Mouse (Mus musculus): ENCODE data around the gene Ifitm5.

The Ifitm5 gene

DNA sequence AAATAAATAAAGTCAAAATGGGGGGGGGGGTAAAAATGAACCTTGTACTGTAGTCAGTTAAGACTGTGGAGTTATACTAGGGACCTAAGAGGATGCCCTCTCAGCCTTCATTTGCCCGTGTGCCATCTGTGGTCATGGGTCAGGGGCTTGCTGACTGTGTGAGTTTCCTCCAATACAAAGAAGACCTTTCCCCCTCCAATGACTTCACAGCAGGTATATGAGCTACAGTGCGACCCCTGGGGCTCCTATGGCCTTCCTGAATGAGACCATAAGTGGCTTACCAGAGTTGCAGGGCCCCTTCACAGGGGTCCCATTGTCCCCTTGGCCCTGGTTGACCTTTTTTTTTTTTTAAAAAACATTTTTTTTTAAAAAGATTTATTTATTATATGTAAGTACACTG, 11.3 kb upstream of the Ifitm5 start:
- DNase-seq: no peak

DNA sequence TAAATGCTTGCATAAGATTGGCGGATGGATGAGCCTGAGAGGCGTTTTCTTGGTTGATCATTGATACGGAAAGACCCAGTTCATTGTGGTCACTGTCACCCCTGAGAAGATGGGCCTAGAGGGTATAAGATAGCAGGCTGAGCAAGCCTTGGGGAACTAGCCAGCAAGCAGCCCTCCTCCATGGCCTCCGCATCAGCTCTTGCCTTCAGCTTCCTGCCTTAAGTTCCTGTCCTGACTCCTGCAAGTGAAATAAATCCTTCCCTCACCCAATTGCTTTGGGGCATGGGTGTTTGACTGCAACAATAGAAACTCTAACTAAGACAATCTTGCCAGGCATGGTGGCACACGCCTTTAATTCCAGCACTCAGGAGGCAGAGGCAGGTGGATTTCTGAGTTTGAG, 9.9 kb upstream of the Ifitm5 start:
- DNase-seq: no peak

DNA sequence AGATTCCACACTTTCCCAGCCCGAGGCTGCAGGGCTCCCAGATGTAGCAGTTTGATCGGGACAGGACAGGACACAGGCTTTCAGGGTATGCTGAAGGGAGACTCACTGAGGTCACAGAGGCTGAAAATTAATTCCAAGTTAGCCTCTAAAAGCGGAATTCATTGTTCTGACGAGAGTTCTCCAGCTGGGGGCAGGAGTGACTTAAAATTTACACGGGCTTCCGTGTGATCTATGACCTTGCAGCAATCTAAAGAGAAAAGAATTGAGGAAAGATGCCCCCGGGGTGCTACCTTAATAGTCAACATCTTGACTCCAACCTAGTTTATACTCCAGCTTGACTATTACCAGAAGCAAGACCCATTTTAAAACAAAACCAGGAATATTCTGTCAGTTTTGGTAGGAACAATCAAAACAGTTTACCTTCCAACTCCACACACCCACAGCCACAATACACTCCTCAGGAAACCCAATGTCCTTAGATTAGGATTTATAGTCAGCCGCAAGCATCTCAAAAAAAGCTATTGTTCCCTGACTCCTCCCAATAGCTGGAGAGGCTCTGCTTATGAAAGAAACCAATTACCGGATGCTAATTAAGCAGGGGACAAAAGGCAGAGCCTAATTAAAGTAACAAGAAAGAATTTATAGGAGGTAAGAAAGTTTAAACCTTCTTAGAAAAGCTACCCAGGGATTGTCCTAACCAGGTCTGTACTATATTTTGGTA, 9.2 kb upstream of the Ifitm5 start:
- DNase-seq: peak; percentile 6

DNA sequence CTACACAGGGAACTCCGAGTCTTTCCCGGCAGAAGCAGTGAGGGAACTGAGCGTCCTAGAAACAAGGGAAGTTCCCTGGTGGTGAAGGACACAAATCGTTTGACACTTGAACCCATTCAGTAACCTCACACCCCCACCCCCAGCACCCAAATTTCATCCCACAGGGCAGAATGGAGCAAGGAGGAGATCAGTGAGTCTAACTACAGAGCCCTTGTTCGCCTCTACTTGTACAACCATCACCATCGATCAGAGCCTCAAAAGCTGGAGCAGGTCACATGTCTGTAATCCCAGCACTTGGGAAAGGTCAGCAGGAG, 6.4 kb upstream of the Ifitm5 start:
- no peak for DNase-seq

DNA sequence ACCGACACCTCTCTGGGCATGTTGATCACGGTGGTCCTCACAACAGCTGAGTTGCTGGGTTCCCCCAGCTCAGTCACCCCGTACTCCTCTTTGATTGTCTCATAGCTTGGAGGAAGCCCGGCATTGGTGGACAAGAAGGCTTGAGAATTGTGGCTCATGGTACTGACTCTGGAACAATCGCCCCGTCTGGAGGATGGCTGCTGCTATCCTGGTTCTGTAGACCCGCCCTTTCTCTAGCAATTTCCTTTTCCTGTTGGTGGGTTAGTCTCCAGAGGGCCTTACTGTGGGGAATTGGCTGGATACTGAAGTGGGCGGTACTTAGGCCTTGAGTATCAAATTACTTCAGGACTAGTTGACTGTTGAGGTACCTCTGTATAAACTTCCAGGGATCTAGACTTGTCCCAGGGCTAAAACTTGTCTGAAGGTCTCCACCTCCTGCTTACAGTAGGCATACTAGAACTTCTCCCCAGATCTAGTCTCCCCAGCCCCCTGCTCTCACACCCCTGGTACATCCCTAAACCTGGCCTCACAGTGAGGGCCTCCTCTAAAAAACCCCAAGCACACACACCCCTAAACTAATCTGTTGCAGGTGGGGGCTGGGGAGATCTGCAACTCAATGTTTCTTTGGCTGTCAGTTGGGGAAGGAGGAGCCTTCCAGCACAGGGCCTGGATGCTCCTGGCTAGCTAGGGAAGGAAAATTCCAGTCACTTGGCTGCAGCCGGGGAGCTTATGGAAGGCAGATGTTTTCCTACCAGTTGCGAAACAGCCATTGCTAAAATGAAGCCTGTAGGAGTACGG, 5.9 kb upstream of the Ifitm5 start, which contains the start of the genes Gm45717 and Ifitm2:
TSS of gene Gm45717 (minus strand) at position 180 of the 798 bp plus-strand sequence.
TSS of gene Ifitm2 (minus strand) at position 230 of the 798 bp plus-strand sequence.
- no peak for DNase-seq

DNA sequence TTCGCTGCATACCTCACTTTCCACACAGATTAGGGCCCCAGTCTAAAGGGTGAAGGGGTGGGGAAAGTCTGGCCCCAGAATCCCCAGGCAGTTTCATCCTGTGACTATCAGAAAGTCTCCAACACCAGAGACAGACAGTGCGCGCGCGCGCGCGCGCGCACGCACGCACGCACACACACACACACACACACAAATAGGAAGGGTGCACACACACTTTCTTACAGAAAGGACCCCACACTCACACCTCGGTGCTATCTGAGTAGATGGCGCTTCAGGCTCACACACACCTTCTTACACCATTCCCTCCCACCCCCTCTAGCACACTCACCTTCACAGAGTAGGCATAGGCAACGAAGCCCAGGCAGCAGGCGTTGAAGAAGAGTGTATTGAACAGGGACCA, 5.3 kb upstream of the Ifitm5 start:
- no peak for DNase-seq

DNA sequence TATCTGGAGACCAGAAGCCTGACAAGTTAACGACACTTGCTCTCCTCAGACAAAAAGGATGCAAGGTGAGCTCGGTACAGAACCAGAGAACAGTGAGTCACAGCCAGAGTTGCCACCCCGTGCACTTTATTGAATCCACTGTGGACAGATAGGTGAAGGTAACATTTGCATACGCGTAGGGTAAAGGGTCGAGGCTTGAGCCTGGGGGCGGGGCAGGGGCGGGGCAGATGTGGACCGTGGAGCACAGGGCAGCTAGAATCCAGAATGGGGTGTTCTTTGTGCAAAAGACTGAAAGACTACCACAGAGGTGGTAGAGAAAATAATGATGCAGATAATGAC, 4.6 kb upstream of the Ifitm5 start:
- DNase-seq: no peak

DNA sequence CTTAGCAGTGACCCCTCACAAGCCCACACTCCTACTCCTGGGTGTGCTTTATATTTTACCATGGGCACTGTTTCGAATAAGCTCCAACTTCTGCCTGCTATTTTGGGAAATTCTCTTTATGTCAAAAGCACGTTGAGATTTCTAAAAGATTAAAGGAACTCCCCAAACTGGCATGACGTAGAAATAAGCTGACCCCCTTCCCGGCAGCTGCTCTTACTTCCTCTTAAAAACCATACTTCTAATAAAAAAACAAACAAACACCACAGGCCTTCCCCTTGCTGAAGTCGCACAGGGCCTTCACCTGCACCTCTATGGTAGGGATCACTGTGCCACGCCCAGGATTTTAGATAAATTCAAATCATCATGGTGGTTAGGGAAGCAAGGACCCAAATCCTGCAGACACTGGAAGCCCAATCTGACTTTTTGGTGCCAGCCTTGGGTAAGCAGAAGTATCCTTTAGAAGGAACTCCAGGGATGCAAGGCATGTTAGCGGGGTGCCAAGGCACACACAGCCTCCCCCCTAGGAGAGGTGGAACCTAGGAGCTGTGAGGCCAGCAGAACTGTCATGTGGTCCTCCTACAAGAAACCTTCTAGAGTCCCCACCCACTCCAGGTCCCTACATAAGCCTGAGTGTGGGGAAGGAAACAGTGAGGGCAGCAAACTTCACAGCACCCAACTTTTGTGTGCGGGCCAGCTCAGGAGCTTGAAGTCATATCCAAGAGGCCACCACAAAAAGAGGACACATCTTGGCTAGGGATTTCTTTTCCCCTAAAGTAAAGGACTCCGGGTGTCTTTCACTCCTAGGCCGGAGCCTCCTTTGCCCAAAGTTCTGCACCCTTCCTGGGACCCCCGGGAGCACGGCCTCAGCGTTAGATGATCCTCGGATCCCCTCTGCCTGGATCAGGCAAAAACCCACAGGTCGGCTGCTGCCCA, 4.0 kb upstream of the Ifitm5 start:
- no peak for DNase-seq

DNA sequence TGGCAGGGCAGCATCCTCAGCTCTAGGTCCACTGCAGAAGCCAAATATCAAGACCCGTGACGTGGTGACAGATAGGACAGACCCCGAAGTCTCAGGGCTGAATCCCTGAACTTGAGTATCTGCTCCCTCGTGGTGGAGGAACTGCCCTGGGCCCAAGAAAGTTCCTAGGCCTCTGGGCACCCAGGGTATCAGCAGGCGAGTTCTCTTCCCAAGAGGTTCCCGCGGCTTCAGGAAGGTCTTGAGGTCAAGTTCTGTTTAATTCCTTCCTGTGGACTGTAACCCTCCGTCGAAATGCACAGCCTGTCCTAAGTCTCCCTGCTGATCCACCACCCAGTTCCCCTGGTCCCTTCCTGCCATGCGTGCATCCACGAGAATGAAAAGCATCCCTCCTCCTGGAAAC, 3.0 kb upstream of the Ifitm5 start:
- no peak for DNase-seq

DNA sequence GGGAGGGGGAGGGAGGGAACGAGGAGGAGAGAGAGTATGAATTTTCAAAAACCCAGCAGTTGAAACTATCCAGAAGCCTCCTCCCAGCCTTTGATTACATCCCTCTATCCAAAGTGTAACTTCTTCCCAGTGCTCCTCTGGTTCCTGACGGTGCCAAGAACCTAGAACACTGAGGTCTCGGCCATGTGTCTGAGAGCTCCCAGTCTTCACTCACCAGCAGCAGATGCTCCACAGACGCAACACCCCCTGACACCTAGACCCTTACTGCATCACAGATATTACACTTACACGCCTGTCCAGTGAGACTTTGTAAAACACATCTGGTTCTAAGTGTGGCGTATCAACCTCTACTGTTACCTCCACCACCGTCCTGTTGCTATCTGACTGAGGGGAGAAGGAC, 2.4 kb upstream of the Ifitm5 start:
- no peak for DNase-seq

DNA sequence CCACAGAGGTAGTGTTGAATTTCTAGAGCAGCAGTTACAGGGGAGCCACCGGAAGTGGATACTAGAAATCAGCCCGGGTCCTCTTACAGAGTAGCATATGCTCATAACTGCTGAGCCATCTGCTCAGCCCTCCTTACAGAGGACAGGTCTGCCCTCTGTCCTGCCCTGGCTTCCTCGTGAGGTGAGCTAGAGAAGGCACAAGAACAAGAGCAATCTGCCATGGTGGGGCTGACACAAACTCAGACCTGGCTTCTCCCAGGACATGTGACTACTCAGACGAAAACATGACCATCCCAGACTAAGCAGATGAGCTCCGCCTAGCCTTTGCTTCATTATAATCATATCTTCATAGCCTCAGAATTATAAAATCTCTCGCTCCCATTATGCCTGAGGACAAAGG, 1.7 kb upstream of the Ifitm5 start:
- no peak for DNase-seq

DNA sequence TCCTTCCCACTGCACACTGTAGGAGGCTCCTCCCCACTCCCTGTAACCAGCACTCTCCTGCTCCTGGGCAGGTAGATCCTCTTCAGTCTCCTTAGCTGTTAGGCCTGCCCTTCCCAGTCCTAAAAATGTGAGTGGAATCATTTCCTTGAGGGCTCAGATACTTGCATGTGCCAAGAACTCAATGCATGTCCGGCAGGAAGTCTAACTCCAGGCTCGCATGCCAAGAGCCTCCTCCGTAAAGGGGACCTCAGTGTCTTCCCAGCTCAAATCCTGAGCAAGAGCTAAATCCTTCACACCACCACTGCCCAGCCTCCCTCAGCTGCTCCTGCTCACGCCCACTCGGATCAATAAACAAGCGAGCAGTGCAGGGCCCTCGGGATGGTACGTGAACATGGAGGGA, 960 bp upstream of the Ifitm5 start:
- DNase-seq: no peak

DNA sequence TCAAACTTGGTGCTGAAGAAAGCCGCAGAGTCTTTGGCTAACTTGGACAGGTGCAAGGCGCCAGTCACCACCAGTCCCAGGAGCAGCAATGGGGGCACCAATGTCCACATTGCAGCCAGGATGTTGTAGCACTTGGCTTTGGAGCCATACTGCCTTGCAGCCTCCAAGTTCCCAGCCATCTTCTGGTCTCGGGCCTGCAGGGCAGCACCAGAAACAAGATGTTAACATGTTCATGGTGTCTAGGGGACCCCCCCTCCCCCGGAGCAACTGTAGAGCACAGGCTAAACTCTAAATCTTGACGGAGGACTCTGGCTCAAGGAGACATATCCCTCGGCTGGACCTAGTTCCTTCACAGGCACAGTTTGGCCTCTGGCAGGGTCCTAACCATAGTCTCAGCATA, 836 bp downstream of the Ifitm5 start:
- no peak for DNase-seq

DNA sequence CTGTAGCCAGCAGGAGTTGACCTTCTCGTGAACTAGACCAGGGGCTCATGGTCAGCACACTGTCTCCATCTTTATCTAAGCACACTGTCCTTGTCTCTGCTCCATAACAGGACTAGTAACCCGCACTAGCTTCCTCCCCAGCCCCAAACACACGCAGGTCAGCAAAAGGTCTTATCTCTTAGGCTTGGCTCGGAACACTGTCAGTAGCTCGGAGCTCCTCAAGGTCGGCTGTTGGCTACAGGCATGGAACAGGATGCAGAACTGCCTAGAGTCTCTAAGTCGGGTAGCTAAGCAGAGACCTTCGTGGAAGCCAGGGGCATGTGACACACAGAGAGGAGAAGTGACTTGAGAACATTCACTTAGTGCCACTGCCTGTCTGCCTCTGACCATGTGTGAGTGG, 1.9 kb downstream of the Ifitm5 start:
- DNase-seq: no peak

DNA sequence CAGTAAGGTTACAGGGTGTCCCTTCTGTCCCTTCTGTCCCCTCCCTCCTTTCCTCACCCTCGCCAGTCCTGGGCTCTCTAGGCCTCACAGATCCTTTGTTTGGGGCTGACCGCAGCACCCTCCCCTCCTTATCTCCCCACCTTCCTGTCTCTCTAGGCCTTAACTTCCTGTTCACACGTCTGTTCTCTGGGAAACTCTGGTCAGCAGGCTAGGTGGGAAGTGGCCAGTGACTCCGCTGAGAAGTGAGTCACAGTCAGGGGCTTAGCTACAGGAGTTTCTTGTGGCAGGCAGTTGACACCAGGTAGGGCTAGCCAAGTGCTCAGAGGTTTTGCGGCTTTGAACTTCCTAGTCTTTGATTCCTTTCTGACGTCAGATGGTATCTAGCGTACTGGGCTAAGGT, 3.1 kb downstream of the Ifitm5 start:
- DNase-seq: no peak

DNA sequence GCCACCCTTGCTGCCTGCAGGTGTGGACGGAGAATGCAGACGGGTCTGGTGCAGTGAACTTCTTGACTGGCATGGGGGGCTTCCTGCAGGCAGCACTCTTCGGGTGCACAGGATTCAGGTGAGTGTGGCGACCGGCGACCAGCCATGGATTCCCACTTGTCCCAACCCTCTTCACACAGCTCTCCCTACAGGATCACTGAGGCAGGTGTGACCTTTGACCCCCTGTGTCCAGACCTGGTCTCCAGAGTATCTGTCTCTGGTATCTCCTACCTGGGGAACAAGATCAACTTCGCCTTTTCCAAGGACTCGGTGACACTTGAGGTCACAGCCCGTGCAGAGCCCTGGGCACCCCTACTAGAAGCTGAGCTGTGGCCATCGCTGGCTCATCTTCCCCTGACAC, 3.8 kb downstream of the Ifitm5 start:
- no peak for DNase-seq

DNA sequence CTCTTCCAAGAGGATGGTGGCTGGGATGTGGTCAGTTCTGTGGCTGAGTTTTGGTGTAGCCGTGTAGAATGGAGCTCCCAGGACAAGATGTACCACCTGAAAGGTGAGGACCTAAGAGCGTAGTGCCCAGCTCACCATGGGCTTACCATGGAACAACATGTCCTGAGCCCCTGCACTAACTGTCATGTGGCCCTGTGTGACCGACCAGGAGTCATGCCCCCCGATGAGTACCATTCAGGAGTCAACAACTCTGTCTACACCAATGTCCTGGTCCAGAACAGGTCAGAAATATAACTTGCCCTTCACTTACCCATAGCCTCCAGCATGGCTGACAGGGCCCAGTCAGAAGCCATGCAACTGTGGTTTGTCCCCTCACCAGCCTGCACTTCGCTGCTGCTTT, 4.8 kb downstream of the Ifitm5 start:
- DNase-seq: no peak

DNA sequence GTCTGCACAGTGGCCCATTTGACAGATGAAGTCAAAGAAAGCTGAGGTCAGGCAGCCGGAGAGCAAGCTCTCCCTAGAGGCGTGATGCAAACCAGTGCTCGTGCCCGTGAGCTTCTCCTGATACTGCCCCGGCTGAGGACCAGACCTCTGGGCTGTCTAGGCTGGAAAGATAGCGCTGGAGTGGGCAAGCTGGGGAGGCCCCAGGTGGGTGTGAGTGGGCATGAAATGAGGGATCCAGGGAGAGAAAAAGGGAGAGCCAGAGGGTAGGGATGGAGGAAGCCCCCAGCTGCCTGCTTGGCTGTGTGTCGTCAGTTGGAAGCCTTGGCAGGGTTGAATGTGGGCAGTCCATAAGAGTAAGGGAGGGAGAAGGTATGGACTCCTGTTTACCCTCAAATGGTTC, 5.9 kb downstream of the Ifitm5 start:
- DNase-seq: no peak

DNA sequence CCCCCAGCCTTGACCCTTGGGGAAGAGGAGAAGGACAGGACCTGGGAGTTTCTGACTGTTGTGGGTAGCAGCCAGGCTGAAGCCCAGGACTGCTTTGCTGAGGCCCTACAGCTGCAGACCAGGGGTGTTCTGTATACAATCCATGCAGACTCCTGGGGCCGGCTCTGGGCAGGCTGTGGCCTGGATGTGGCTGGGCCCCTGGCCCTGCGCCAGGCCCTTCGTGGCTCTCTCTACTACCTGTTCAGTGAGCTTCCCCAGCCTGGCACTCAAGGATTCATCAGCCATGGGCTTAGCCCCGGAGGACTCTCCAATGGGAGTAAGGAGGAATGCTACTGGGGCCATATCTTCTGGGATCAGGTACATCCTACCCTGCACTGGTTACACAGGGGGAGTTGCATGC, 6.7 kb downstream of the Ifitm5 start:
- DNase-seq: no peak

DNA sequence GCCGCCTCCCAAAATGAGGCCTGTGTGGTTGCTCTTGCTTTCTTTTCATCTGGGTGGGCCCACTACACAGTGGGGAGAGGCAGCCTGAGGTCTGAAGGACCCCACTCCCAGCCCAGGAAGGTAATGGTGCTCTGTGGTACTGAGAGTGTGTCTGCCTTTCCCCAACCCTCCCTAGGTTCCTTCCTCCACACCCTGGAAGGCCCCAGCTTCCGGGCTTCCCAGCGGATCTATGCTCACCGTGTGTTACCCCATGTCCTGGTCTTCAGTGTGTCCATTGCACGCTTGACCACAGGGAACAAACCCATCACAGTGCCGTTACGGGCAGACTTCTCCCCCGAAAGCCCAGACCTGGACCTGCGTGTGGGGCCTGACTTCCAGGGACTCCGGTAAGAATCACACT, 7.3 kb downstream of the Ifitm5 start:
- no peak for DNase-seq

DNA sequence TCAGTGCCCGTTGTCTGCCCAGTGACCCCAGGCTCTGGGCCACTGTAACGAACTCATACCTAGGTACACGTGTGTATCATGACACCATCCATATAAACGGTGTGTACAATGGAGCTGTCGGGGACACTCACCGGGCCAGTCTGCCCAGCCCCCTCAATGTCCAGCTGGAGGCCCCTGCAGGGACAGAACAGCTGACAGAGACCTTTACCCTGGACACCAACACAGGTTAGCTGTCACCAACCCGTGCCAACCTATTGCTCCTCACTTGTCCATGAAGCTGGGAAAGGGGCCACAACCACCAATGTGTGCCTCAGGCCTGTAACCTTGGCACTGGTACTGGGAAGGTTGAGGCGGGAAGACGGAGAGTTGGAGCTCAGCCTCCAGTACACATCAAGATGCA, 7.8 kb downstream of the Ifitm5 start:
- no peak for DNase-seq

DNA sequence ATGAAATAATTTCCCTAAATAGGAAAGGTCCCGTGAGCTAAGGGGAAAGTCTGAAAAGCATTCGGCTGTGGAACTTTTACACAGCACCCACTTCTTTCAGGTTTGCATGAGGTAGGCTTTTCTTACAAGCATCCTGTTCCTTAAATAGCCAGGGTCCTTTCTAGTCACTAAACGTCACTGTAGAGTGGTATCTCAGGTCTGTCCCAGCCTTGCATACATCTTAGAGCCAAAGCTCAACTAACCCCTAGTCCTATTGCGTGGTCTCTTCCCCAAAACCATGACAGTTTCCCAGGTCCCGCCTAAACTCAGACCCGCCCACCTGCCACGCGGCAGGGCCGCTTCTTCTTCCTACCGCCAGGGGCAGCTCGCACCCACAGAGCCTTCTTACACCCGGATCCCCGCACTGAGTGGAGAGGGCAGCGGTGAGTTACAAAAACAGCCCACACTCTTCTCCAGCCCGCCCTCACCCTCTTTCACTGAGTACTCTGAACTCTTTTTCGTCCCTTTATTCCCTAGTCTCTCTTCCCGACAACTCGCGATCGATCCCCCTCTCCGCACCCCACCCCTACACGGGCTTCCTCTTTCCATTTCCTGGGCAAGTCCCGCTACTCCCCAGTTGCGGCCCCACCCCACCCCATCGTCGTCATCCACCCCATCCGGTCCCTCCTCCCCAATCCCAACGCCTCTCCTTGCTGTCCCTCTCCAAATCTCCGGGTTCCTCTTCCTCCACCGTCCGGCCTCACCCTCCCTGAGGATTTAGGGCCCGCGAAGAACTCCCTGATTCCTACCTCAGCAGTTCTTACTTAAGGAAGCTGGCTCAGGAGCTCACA, 8.7 kb downstream of the Ifitm5 start, which contains the start of gene Pgghg:
TSS of gene Pgghg (plus strand) at position 170 of the 830 bp plus-strand sequence.
- peak; percentile 31 for DNase-seq
